Mouse (Mus musculus) retina, adult 2 months (tissue): Measurements from ENCODE around the gene Jph4.

Source experiments
- DNase-seq: peaks from one replicate; pipeline ENCODE4 v3.0.0-alpha.2; 2012; ENCODE audit warnings: low read depth, low spot score

Jph4 gene

GRCm38 (mm10) chr14:55116425-55117200, at the start of gene Jph4:
Jph4 (minus strand) TSS chr14:55116935.
- no peak for DNase-seq

GRCm38 (mm10) chr14:55164172-55164806, 47.6 kb upstream of the Jph4 start:
- DNase-seq = no peak

GRCm38 (mm10) chr14:55162168-55162567, 45.4 kb upstream of the Jph4 start:
- DNase-seq = no peak

GRCm38 (mm10) chr14:55161098-55161634, 44.4 kb upstream of the Jph4 start:
- peak; percentile 37 for DNase-seq

GRCm38 (mm10) chr14:55160251-55161071, 43.7 kb upstream of the Jph4 start:
- DNase-seq = no peak

- no peak for DNase-seq
Observed at GRCm38 (mm10) chr14:55157322-55158065, 40.8 kb upstream of the Jph4 start.

- no peak for DNase-seq
Observed at GRCm38 (mm10) chr14:55152951-55153481, 36.3 kb upstream of the Jph4 start.

GRCm38 (mm10) chr14:55152174-55152573, 35.4 kb upstream of the Jph4 start:
- DNase-seq = no peak

- no peak for DNase-seq
Observed at GRCm38 (mm10) chr14:55150985-55151384, 34.2 kb upstream of the Jph4 start.

GRCm38 (mm10) chr14:55149041-55149440, 32.3 kb upstream of the Jph4 start:
- no peak for DNase-seq

GRCm38 (mm10) chr14:55148363-55148915, 31.7 kb upstream of the Jph4 start:
- peak; percentile 53 for DNase-seq

- no peak for DNase-seq
Observed at GRCm38 (mm10) chr14:55146829-55147401, 30.2 kb upstream of the Jph4 start.

GRCm38 (mm10) chr14:55146324-55146723, 29.6 kb upstream of the Jph4 start:
- DNase-seq = no peak

GRCm38 (mm10) chr14:55139313-55139712, 22.6 kb upstream of the Jph4 start:
- no peak for DNase-seq

GRCm38 (mm10) chr14:55135676-55136075, 18.9 kb upstream of the Jph4 start:
- DNase-seq = no peak

- DNase-seq = no peak
Observed at GRCm38 (mm10) chr14:55126521-55126920, 9.8 kb upstream of the Jph4 start.

- no peak for DNase-seq
Observed at GRCm38 (mm10) chr14:55125711-55126110, 9.0 kb upstream of the Jph4 start.

- DNase-seq = no peak
Observed at GRCm38 (mm10) chr14:55122359-55122758, 5.6 kb upstream of the Jph4 start.

GRCm38 (mm10) chr14:55121947-55122346, 5.2 kb upstream of the Jph4 start:
- peak; percentile 53 for DNase-seq

GRCm38 (mm10) chr14:55119421-55120134, 2.8 kb upstream of the Jph4 start:
- no peak for DNase-seq
